In genomic region chr6:138089084-138089483, GRCm38 (mm10) we compare ENCODE assay signal across 25 mouse cellular contexts. TPM values are rescaled to one million over a fixed set of nuclear protein-coding genes. Genes with fewer than 3 reads are reported as not detected.
"Had no signal": no experiment of that assay in that cellular context is flagged by ENCODE, and none has a peak within 500 bp of the region (broad histone marks: within the 10 kb centered on the region; RNA-seq: fewer than 3 reads in every experiment).

No protein-coding gene starts in this region.

- H3K27me3 ChIP-seq: limb, embryonic 12.5 days; limb, embryonic 15.5 days; midbrain, embryonic 15.5 days; neural tube, embryonic 12.5 days; neural tube, embryonic 15.5 days; stomach, embryonic 15.5 days had no signal

- H3K4me2 ChIP-seq: limb, embryonic 12.5 days; limb, embryonic 15.5 days; liver, embryonic 11.5 days; lung, embryonic 14.5 days; midbrain, embryonic 11.5 days; midbrain, embryonic 15.5 days; neural tube, embryonic 12.5 days; neural tube, embryonic 15.5 days; stomach, embryonic 15.5 days had no signal

- DNase-seq: kidney, adult 2 months; kidney, postnatal 25 days; left cerebral cortex, postnatal 4 days; liver, postnatal 0 days; lung, embryonic 14.5 days; right cerebral cortex, adult 18-20 months; right cerebral cortex, postnatal 14 days; right cerebral cortex, postnatal 4 days; thymus, adult 18-20 months; thymus, postnatal 36 days had no signal

- H3K27ac ChIP-seq: kidney, postnatal 0 days; limb, embryonic 12.5 days; limb, embryonic 15.5 days; liver, embryonic 14.5 days; macrophage; midbrain, embryonic 15.5 days; neural tube, embryonic 12.5 days; neural tube, embryonic 15.5 days; stomach, embryonic 15.5 days had no signal

- H3K36me3 ChIP-seq: limb, embryonic 12.5 days; limb, embryonic 15.5 days; midbrain, embryonic 15.5 days; neural tube, embryonic 12.5 days; neural tube, embryonic 15.5 days; stomach, embryonic 15.5 days had no signal

- H3K9me3 ChIP-seq: limb, embryonic 12.5 days; limb, embryonic 15.5 days; midbrain, embryonic 15.5 days; neural tube, embryonic 12.5 days; neural tube, embryonic 15.5 days; stomach, embryonic 15.5 days had no signal

- H3K4me1 ChIP-seq: limb, embryonic 12.5 days; limb, embryonic 15.5 days; midbrain, embryonic 15.5 days; neural tube, embryonic 12.5 days; neural tube, embryonic 15.5 days; stomach, embryonic 15.5 days had no signal

- H3K9ac ChIP-seq: limb, embryonic 12.5 days; limb, embryonic 15.5 days; liver, embryonic 14.5 days; liver, postnatal 0 days; lung, embryonic 14.5 days; midbrain, embryonic 15.5 days; neural tube, embryonic 12.5 days; neural tube, embryonic 15.5 days; stomach, embryonic 15.5 days had no signal

- H3K4me3 ChIP-seq: limb, embryonic 12.5 days; limb, embryonic 15.5 days; midbrain, embryonic 15.5 days; neural tube, embryonic 12.5 days; neural tube, embryonic 15.5 days; stomach, embryonic 15.5 days had no signal

- ATAC-seq: liver, postnatal 0 days; lung, postnatal 0 days; midbrain, embryonic 15.5 days had no signal

RNA-seq across cellular contexts. Expression of gene Slc15a5, which starts 9.4 kb away (rescaled TPM):
- total RNA-seq: layer of hippocampus, adult 8-10 months; left cerebral cortex, postnatal 4 days; megakaryocyte-erythroid progenitor cell, adult 5-6 weeks had no signal
- polyA plus RNA-seq: kidney, adult 2 months; kidney, embryonic 14.5 days; limb, embryonic 12.5 days; limb, embryonic 15.5 days; liver, embryonic 11.5 days; liver, embryonic 14.5 days; liver, postnatal 0 days; lung, embryonic 14.5 days; lung, postnatal 0 days; macrophage; midbrain, embryonic 11.5 days; midbrain, embryonic 15.5 days; stomach, embryonic 15.5 days had no signal
